Mouse (Mus musculus): ENCODE measurements around the gene Kctd8. TPM values are rescaled to one million over a fixed set of nuclear protein-coding genes. Genes with fewer than 3 reads are reported as not detected.
"Not testable (repeated sequence)": the region's sequence is repeated elsewhere in the genome, so short reads cannot be mapped to it uniquely, and the experiment has no call there.

Kctd8 gene
- polyA plus RNA-seq, 1 experiment = not detected

- Histone ChIP-seq H3ac (ENCODE audit: control insufficient read depth, insufficient read length) (no peak overlapping the region), H3K4me3 (no peak overlapping the region), H3K4me2 (ENCODE audit: low read depth) (no peak overlapping the region), H3K27me3 (ENCODE audit: control insufficient read depth, insufficient read depth, insufficient read length) (no peaks in the 10 kb centered on the region), H3K79me2 (ENCODE audit: control insufficient read depth, insufficient read depth) (no peaks in the 10 kb centered on the region), H3K36me3 (ENCODE audit: control insufficient read depth, insufficient read depth) (no peaks in the 10 kb centered on the region)
- TF ChIP-seq SRF (IDR thresholded peaks at IDR 0.05; ENCODE audit: control insufficient read depth, insufficient read length, low read depth) = no peak
- TF ChIP-seq USF1 (IDR thresholded peaks at IDR 0.05; ENCODE audit: low read depth) = no peak
These were observed 107.9 kb downstream of the Kctd8 start for GRCm38 (mm10) chr5:69233560-69233959.

- not testable (repeated sequence) for H3K4me3 ChIP-seq; H3K36me3 ChIP-seq (ENCODE audit: control insufficient read depth, insufficient read depth); H3K4me2 ChIP-seq (ENCODE audit: low read depth); H3ac ChIP-seq (ENCODE audit: control insufficient read depth, insufficient read length); H3K27me3 ChIP-seq (ENCODE audit: control insufficient read depth, insufficient read depth, insufficient read length); H3K79me2 ChIP-seq (ENCODE audit: control insufficient read depth, insufficient read depth)
These were observed 109.8 kb downstream of the Kctd8 start for GRCm38 (mm10) chr5:69231649-69232048.

GRCm38 (mm10) chr5:69227147-69227546 is 114.3 kb downstream of the Kctd8 start:
- no peak overlapping the region for H3K4me3 ChIP-seq
- no peaks in the 10 kb centered on the region for H3K27me3 ChIP-seq (ENCODE audit: control insufficient read depth, insufficient read depth, insufficient read length)
- H3ac ChIP-seq (ENCODE audit: control insufficient read depth, insufficient read length) = no peak overlapping the region
- no peak overlapping the region for H3K4me2 ChIP-seq (ENCODE audit: low read depth)
- no peaks in the 10 kb centered on the region for H3K79me2 ChIP-seq (ENCODE audit: control insufficient read depth, insufficient read depth)
- no peak for TF ChIP-seq E2F4 (IDR thresholded peaks at IDR 0.05; ENCODE audit: insufficient read depth)
- no peak for TF ChIP-seq MAX (IDR thresholded peaks at IDR 0.05; ENCODE audit: low read depth)
- TF ChIP-seq TCF12 (IDR thresholded peaks at IDR 0.05; ENCODE audit: insufficient read depth, poor library complexity, severe bottlenecking) = no peak
- TF ChIP-seq SRF (IDR thresholded peaks at IDR 0.05; ENCODE audit: control insufficient read depth, insufficient read length, low read depth) = no peak
- TF ChIP-seq MYOD1 (IDR thresholded peaks at IDR 0.05; ENCODE audit: control insufficient read depth in 1 of 3, insufficient read length in 2 of 3, low read depth in 2 of 3) = no peak
- TF ChIP-seq POLR2A (IDR thresholded peaks at IDR 0.05; ENCODE audit: insufficient read length, low read depth) = no peak
- TF ChIP-seq REST (IDR thresholded peaks at IDR 0.05; ENCODE audit: insufficient read depth, insufficient read length) = no peak
- no peak for TF ChIP-seq POLR2AphosphoS2 (IDR thresholded peaks at IDR 0.05; ENCODE audit: insufficient read length, low read depth)
- no peak for TF ChIP-seq TCF3 (IDR thresholded peaks at IDR 0.05; ENCODE audit: insufficient read length, low read depth)
- no peak for TF ChIP-seq CEBPB (IDR thresholded peaks at IDR 0.05; ENCODE audit: insufficient read depth, poor library complexity, severe bottlenecking)
- TF ChIP-seq MYOG (IDR thresholded peaks at IDR 0.05; ENCODE audit: control insufficient read depth in 1 of 3, insufficient read depth in 1 of 3, insufficient read length in 2 of 3, low read depth in 2 of 3) = no peak
- no peak for TF ChIP-seq USF1 (IDR thresholded peaks at IDR 0.05; ENCODE audit: low read depth)
- no peaks in the 10 kb centered on the region for H3K36me3 ChIP-seq (ENCODE audit: control insufficient read depth, insufficient read depth)

GRCm38 (mm10) chr5:69222608-69223007 is 118.9 kb downstream of the Kctd8 start:
- Histone ChIP-seq H3ac (ENCODE audit: control insufficient read depth, insufficient read length) (no peak overlapping the region), H3K4me2 (ENCODE audit: low read depth) (no peak overlapping the region), H3K27me3 (ENCODE audit: control insufficient read depth, insufficient read depth, insufficient read length) (no peaks in the 10 kb centered on the region), H3K79me2 (ENCODE audit: control insufficient read depth, insufficient read depth) (no peaks in the 10 kb centered on the region), H3K4me3 (no peak overlapping the region), H3K36me3 (ENCODE audit: control insufficient read depth, insufficient read depth) (no peaks in the 10 kb centered on the region)
- TF ChIP-seq POLR2A (IDR thresholded peaks at IDR 0.05; ENCODE audit: insufficient read length, low read depth) (no peak), SRF (IDR thresholded peaks at IDR 0.05; ENCODE audit: control insufficient read depth, insufficient read length, low read depth) (no peak)

GRCm38 (mm10) chr5:69215216-69215615 is 126.3 kb downstream of the Kctd8 start:
- no peaks in the 10 kb centered on the region for H3K79me2 ChIP-seq (ENCODE audit: control insufficient read depth, insufficient read depth)
- H3K4me3 ChIP-seq = no peak overlapping the region
- H3K36me3 ChIP-seq (ENCODE audit: control insufficient read depth, insufficient read depth) = no peaks in the 10 kb centered on the region
- no peak overlapping the region for H3ac ChIP-seq (ENCODE audit: control insufficient read depth, insufficient read length)
- TF ChIP-seq MYOG (IDR thresholded peaks at IDR 0.05; ENCODE audit: control insufficient read depth in 1 of 3, insufficient read depth in 1 of 3, insufficient read length in 2 of 3, low read depth in 2 of 3) = no peak
- TF ChIP-seq SRF (IDR thresholded peaks at IDR 0.05; ENCODE audit: control insufficient read depth, insufficient read length, low read depth) = no peak
- TF ChIP-seq MYOD1 (IDR thresholded peaks at IDR 0.05; ENCODE audit: control insufficient read depth in 1 of 3, insufficient read length in 2 of 3, low read depth in 2 of 3) = no peak
- no peak for TF ChIP-seq CEBPB (IDR thresholded peaks at IDR 0.05; ENCODE audit: insufficient read depth, poor library complexity, severe bottlenecking)
- no peak for TF ChIP-seq TCF3 (IDR thresholded peaks at IDR 0.05; ENCODE audit: insufficient read length, low read depth)
- TF ChIP-seq POLR2AphosphoS2 (IDR thresholded peaks at IDR 0.05; ENCODE audit: insufficient read length, low read depth) = no peak
- TF ChIP-seq REST (IDR thresholded peaks at IDR 0.05; ENCODE audit: insufficient read depth, insufficient read length) = no peak
- TF ChIP-seq POLR2A (IDR thresholded peaks at IDR 0.05; ENCODE audit: insufficient read length, low read depth) = no peak
- TF ChIP-seq MAX (IDR thresholded peaks at IDR 0.05; ENCODE audit: low read depth) = no peak
- TF ChIP-seq USF1 (IDR thresholded peaks at IDR 0.05; ENCODE audit: low read depth) = no peak
- TF ChIP-seq E2F4 (IDR thresholded peaks at IDR 0.05; ENCODE audit: insufficient read depth) = no peak
- TF ChIP-seq TCF12 (IDR thresholded peaks at IDR 0.05; ENCODE audit: insufficient read depth, poor library complexity, severe bottlenecking) = no peak
- H3K27me3 ChIP-seq (ENCODE audit: control insufficient read depth, insufficient read depth, insufficient read length) = no peaks in the 10 kb centered on the region
- no peak overlapping the region for H3K4me2 ChIP-seq (ENCODE audit: low read depth)

- TF ChIP-seq POLR2AphosphoS2 (IDR thresholded peaks at IDR 0.05; ENCODE audit: insufficient read length, low read depth) (no peak), MYOG (IDR thresholded peaks at IDR 0.05; ENCODE audit: control insufficient read depth in 1 of 3, insufficient read depth in 1 of 3, insufficient read length in 2 of 3, low read depth in 2 of 3) (no peak), SRF (IDR thresholded peaks at IDR 0.05; ENCODE audit: control insufficient read depth, insufficient read length, low read depth) (no peak), REST (IDR thresholded peaks at IDR 0.05; ENCODE audit: insufficient read depth, insufficient read length) (no peak), MAX (IDR thresholded peaks at IDR 0.05; ENCODE audit: low read depth) (no peak), MYOD1 (IDR thresholded peaks at IDR 0.05; ENCODE audit: control insufficient read depth in 1 of 3, insufficient read length in 2 of 3, low read depth in 2 of 3) (no peak), CEBPB (IDR thresholded peaks at IDR 0.05; ENCODE audit: insufficient read depth, poor library complexity, severe bottlenecking) (no peak), USF1 (IDR thresholded peaks at IDR 0.05; ENCODE audit: low read depth) (no peak), E2F4 (IDR thresholded peaks at IDR 0.05; ENCODE audit: insufficient read depth) (no peak), TCF3 (IDR thresholded peaks at IDR 0.05; ENCODE audit: insufficient read length, low read depth) (no peak), POLR2A (IDR thresholded peaks at IDR 0.05; ENCODE audit: insufficient read length, low read depth) (no peak)
- no peaks in the 10 kb centered on the region for H3K27me3 ChIP-seq (ENCODE audit: control insufficient read depth, insufficient read depth, insufficient read length)
- no peak overlapping the region for H3ac ChIP-seq (ENCODE audit: control insufficient read depth, insufficient read length)
- H3K4me2 ChIP-seq (ENCODE audit: low read depth) = no peak overlapping the region
- no peaks in the 10 kb centered on the region for H3K79me2 ChIP-seq (ENCODE audit: control insufficient read depth, insufficient read depth)
- no peak overlapping the region for H3K4me3 ChIP-seq
- H3K36me3 ChIP-seq (ENCODE audit: control insufficient read depth, insufficient read depth) = no peaks in the 10 kb centered on the region
These were observed 132.1 kb downstream of the Kctd8 start for GRCm38 (mm10) chr5:69209401-69209800.
